In the genomic region with DNA sequence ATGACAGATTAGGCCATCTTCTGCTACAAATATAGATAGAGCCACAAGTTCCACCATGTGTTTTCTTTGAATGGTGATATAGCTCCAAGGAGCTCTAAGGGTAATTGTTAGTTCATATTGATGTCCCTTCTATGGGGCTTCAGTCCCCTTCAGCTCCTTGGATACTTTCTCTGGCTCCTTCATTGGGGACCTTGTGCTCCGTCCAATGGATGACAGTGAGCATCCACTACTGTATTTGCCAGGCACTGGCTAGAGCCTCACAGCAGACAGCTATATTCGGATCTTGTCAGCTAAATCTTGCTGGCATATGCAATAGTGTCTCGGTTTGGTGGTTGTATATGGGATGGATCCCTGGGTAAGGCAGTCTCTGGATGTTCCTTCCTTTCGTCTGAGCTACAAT, we compare ENCODE assay signal across 15 mouse cellular contexts. TPM values are rescaled to one million over a fixed set of nuclear protein-coding genes. Genes with fewer than 3 reads are reported as not detected.
"Had no signal": no experiment of that assay in that cellular context is flagged by ENCODE, and none has a peak within 500 bp of the region (broad histone marks: within the 10 kb centered on the region; RNA-seq: fewer than 3 reads in every experiment).

No protein-coding gene starts in this region.

RNA-seq across cellular contexts. Expression of a gene that starts 5.7 kb away (rescaled TPM):
- total RNA-seq: gastrocnemius, adult 18-20 months; gastrocnemius, adult 8-10 months; gastrocnemius, postnatal 14 days; gastrocnemius, postnatal 4 days; granulocyte monocyte progenitor cell, adult 5-6 weeks; heart, adult 18-20 months; heart, adult 8-10 months; heart, postnatal 10 days; heart, postnatal 36 days; layer of hippocampus, adult 2 months; layer of hippocampus, postnatal 10 days; layer of hippocampus, postnatal 25 days; left cerebral cortex, adult 2 months; left cerebral cortex, postnatal 14 days; left cerebral cortex, postnatal 36 days had no signal

RNA-seq across cellular contexts. Expression of a gene that starts 41.8 kb away (rescaled TPM):
- total RNA-seq: gastrocnemius, adult 18-20 months; gastrocnemius, adult 8-10 months; gastrocnemius, postnatal 14 days; gastrocnemius, postnatal 4 days; granulocyte monocyte progenitor cell, adult 5-6 weeks; heart, adult 18-20 months; heart, adult 8-10 months; heart, postnatal 10 days; heart, postnatal 36 days; layer of hippocampus, adult 2 months; layer of hippocampus, postnatal 10 days; layer of hippocampus, postnatal 25 days; left cerebral cortex, adult 2 months; left cerebral cortex, postnatal 14 days; left cerebral cortex, postnatal 36 days had no signal
